Mouse (Mus musculus) right cerebral cortex, postnatal 36 days (tissue): ENCODE results near the gene Phldb2.
A peak's percentile ranks its signal among the peaks of the same experiment; 100 is the strongest.

Experiments used
- DNase-seq, 2 experiments: peaks; one replicate each; pipeline ENCODE4 v3.0.0; 2022; ENCODE audit warnings: low spot score in 2 of 2, mixed read lengths in 1 of 2

Phldb2 gene

GRCm38 (mm10) chr16:45792781-45793180, 160.6 kb downstream of the Phldb2 start:
- no peak for DNase-seq

GRCm38 (mm10) chr16:45791286-45791685, 162.1 kb downstream of the Phldb2 start:
- DNase-seq = no peak

- no peak for DNase-seq
Measured at GRCm38 (mm10) chr16:45789311-45789710, 164.1 kb downstream of the Phldb2 start.

GRCm38 (mm10) chr16:45787650-45788049, 165.7 kb downstream of the Phldb2 start:
- DNase-seq = no peak

GRCm38 (mm10) chr16:45786639-45787038, 166.8 kb downstream of the Phldb2 start:
- DNase-seq = no peak

- no peak for DNase-seq
Measured at GRCm38 (mm10) chr16:45780001-45780400, 173.4 kb downstream of the Phldb2 start.

GRCm38 (mm10) chr16:45774813-45775212, 178.6 kb downstream of the Phldb2 start:
- DNase-seq = no peak

- DNase-seq = no peak
Measured at GRCm38 (mm10) chr16:45770914-45771313, 182.5 kb downstream of the Phldb2 start.

GRCm38 (mm10) chr16:45767853-45768640, 185.4 kb downstream of the Phldb2 start:
- no peak for DNase-seq

GRCm38 (mm10) chr16:45767434-45767833, 186.0 kb downstream of the Phldb2 start:
- no peak for DNase-seq

- no peak for DNase-seq
Measured at GRCm38 (mm10) chr16:45765801-45766494, 187.4 kb downstream of the Phldb2 start.

- DNase-seq = no peak
Measured at GRCm38 (mm10) chr16:45765102-45765501, 188.3 kb downstream of the Phldb2 start.

GRCm38 (mm10) chr16:45762859-45763505, 190.4 kb downstream of the Phldb2 start:
- no peak for DNase-seq

GRCm38 (mm10) chr16:45761425-45761824, 192.0 kb downstream of the Phldb2 start:
- DNase-seq = no peak

- no peak for DNase-seq
Measured at GRCm38 (mm10) chr16:45758726-45759269, 194.6 kb downstream of the Phldb2 start.

- DNase-seq = no peak
Measured at GRCm38 (mm10) chr16:45757421-45758078, 195.8 kb downstream of the Phldb2 start.

GRCm38 (mm10) chr16:45756855-45757254, 196.5 kb downstream of the Phldb2 start:
- DNase-seq = no peak

- DNase-seq = no peak
Measured at GRCm38 (mm10) chr16:45743591-45744144, 209.7 kb downstream of the Phldb2 start.

- DNase-seq = peak; percentile 92 to 96
Measured at GRCm38 (mm10) chr16:45742615-45743476, 210.6 kb downstream of the Phldb2 start, which contains the start of gene Abhd10. TSS of gene Abhd10 (minus strand) at chr16:45742955.

GRCm38 (mm10) chr16:45737880-45738279, 215.5 kb downstream of the Phldb2 start:
- no peak for DNase-seq
